Mouse (Mus musculus): ENCODE measurements at regions not wholly inside any gene's neighbourhood (a gene's known extent, or its start where the extent isn't known, plus 50 kb on each side); places are given as distances from the start of the nearest gene placed in this dataset.

DNA sequence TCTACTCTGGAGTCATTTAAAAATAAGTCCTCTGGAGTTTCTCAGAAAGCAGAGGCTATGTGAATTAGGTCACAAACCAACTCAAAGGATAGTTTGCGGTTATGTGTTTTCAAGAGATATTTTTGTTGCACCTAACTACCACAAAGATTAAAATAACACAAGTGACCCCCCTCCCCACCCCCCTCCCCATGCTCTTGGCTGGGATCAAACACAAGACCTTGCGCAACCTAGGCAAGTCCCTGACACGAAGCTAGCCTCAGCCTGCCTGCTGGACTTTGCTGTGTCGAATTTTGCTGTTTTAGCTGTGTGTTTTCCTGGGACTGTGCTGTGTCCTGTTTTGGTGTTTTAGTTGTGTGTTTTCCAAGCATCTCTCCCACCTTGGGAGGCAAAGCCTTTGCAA, 94.0 kb upstream of the Ubr2 start:
- TF ChIP-seq GATA1 (IDR thresholded peaks at IDR 0.05; ENCODE audit: low read length) (no peak), TAL1 (IDR thresholded peaks at IDR 0.05; ENCODE audit: low read length) (no peak)
